22 mouse cellular contexts compared by ENCODE assay signal in genomic region chr1:113372679-113373078, GRCm38 (mm10).
DNase-seq lines count a peak whose midpoint lies in the region; ATAC-seq and TF ChIP-seq lines count a peak whose summit lies in the region.
"Had no signal": no experiment of that assay in that cellular context is flagged by ENCODE, and none has a peak within 500 bp of the region (broad histone marks: within the 10 kb centered on the region; RNA-seq: fewer than 3 reads in every experiment).

No protein-coding gene starts in this region.

- H3K9ac ChIP-seq in midbrain, postnatal 0 days (replicated peaks; ENCODE audit: low read length, poor library complexity, severe bottlenecking) = no peak overlapping the region
- H3K9ac ChIP-seq: forebrain, embryonic 12.5 days; heart, embryonic 13.5 days; hindbrain, embryonic 12.5 days had no signal

- no peak for DNase-seq in frontal cortex, postnatal 14 days (ENCODE audit: low spot score in 2 of 2)
- peak; percentile 7 for DNase-seq in 3T3-L1 (ENCODE audit: low read depth, low spot score)
- peak; percentile 36 for DNase-seq in brain, adult 2 months (ENCODE audit: low read depth, low spot score)
- DNase-seq in telencephalon, adult 2 months (ENCODE audit: low read depth, low spot score) = peak; percentile 23
- DNase-seq in midbrain, postnatal 0 days (ENCODE audit: low spot score) = no peak
- DNase-seq: adrenal gland, adult 8-10 months; adrenal gland, postnatal 36 days; B cell, adult 2 months; cerebellum, adult 11-12 months; cerebellum, adult 9-11 months; cerebellum, postnatal 36 days; gastrocnemius, adult 2 months; gastrocnemius, postnatal 25 days; heart, postnatal 36 days; kidney, adult 18-20 months had no signal

- no peak overlapping the region for H3K4me2 ChIP-seq in midbrain, postnatal 0 days (ENCODE audit: low read depth, low read length, poor library complexity, severe bottlenecking)
- H3K4me2 ChIP-seq: forebrain, embryonic 12.5 days; heart, embryonic 13.5 days; hindbrain, embryonic 12.5 days had no signal

- H3K4me3 ChIP-seq in midbrain, postnatal 0 days (ENCODE audit: low read depth, low read length) = no peak overlapping the region
- H3K4me3 ChIP-seq: forebrain, embryonic 12.5 days; gastrocnemius, adult 2 months; heart, embryonic 13.5 days; hindbrain, embryonic 12.5 days had no signal

- H3K36me3 ChIP-seq in midbrain, postnatal 0 days (ENCODE audit: insufficient read depth, low read length) = no peaks in the 10 kb centered on the region
- H3K36me3 ChIP-seq: forebrain, embryonic 12.5 days; G1E; heart, embryonic 13.5 days; hindbrain, embryonic 12.5 days had no signal

- H3K27ac ChIP-seq in midbrain, postnatal 0 days (ENCODE audit: low read depth, low read length) = no peak overlapping the region
- H3K27ac ChIP-seq: forebrain, embryonic 12.5 days; gastrocnemius, adult 2 months; heart, embryonic 13.5 days; hindbrain, embryonic 12.5 days had no signal

- H3K9me3 ChIP-seq in midbrain, postnatal 0 days (ENCODE audit: low read length) = no peaks in the 10 kb centered on the region
- H3K9me3 ChIP-seq: forebrain, embryonic 12.5 days; heart, embryonic 13.5 days; hindbrain, embryonic 12.5 days had no signal

- H3K4me1 ChIP-seq in midbrain, postnatal 0 days (ENCODE audit: insufficient read depth, low read length) = no peaks in the 10 kb centered on the region
- H3K4me1 ChIP-seq: forebrain, embryonic 12.5 days; heart, embryonic 13.5 days; hindbrain, embryonic 12.5 days had no signal

- TF ChIP-seq CTCF in midbrain, postnatal 0 days (IDR thresholded peaks at IDR 0.05) = no peak

- H3K27me3 ChIP-seq in midbrain, postnatal 0 days (ENCODE audit: insufficient read depth, low read length) = no peaks in the 10 kb centered on the region
- H3K27me3 ChIP-seq: forebrain, embryonic 12.5 days; heart, embryonic 13.5 days; hindbrain, embryonic 12.5 days had no signal

- peak; percentile 64 for ATAC-seq in frontal cortex, adult (ENCODE audit: low TSS enrichment)
- no peak for ATAC-seq in midbrain, postnatal 0 days (ENCODE audit: low FRiP score)
- ATAC-seq: CD4-positive, CD25-positive, alpha-beta regulatory T cell, adult 4 months; hindbrain, embryonic 16.5 days had no signal

- WGBS in midbrain, postnatal 0 days = 70% methylated on average over 1 of the region's 1 CpGs

Comparison
In these comparisons a context has a peak if more than half of its experiments do, and no peak if none do; other contexts are left out.
1. DNase-seq: peak in 3T3-L1 (single experiment), brain, adult 2 months (single experiment) and telencephalon, adult 2 months (single experiment); none in frontal cortex, postnatal 14 days (0 of 2) and midbrain, postnatal 0 days (single experiment).